Mouse (Mus musculus) spleen, adult 2 months (tissue): ENCODE measurements around the gene Vmn2r113. TPM values are rescaled to one million over a fixed set of nuclear protein-coding genes. Genes with fewer than 3 reads are reported as not detected.
"Not testable (repeated sequence)": the region's sequence is repeated elsewhere in the genome, so short reads cannot be mapped to it uniquely, and the experiment has no call there.

Experiments
- DNase-seq, 2 experiments: peaks; one replicate each; pipeline versions ENCODE4 v3.0.0 to v3.0.0-alpha.2; 2012 to 2021; ENCODE audit warnings: low spot score in 2 of 2, low read depth in 1 of 2
- H3K27ac ChIP-seq: fragments of 200-500 bp; 2 replicates; pipeline ENCODE4 v1.5.1; 2012; ENCODE audit warnings: low read length, inconsistent platforms; ENCODE audit not compliant: insufficient read depth
- H3K27me3 ChIP-seq: fragments of 200-500 bp; 2 replicates; pipeline ENCODE4 v1.6.1; 2012; ENCODE audit warnings: mild to moderate bottlenecking, moderate library complexity, low read length, inconsistent platforms; ENCODE audit not compliant: control insufficient read depth, insufficient read depth
- H3K36me3 ChIP-seq: fragments of 200-500 bp; 2 replicates; pipeline ENCODE4 v1.6.1; 2012; ENCODE audit warnings: mild to moderate bottlenecking, low read length, inconsistent platforms; ENCODE audit not compliant: control insufficient read depth, insufficient read depth
- H3K4me1 ChIP-seq: fragments of 200-500 bp; 2 replicates; pipeline ENCODE4 v1.6.1; 2011; ENCODE audit warnings: inconsistent platforms; ENCODE audit not compliant: control insufficient read depth, insufficient read depth, insufficient read length
- H3K4me3 ChIP-seq: fragments of 200-500 bp; 2 replicates; pipeline ENCODE4 v1.5.1; 2011; ENCODE audit warnings: mild to moderate bottlenecking, inconsistent platforms; ENCODE audit not compliant: insufficient read depth, insufficient read length; ENCODE audit errors: extremely low read depth
- WGBS: fragments of 180-500 bp; shearing (Covaris S2); methylation state at CpG from one replicate; pipeline ENCODE4 v1.1.7; 2018; 5-methylcytosine and 5-hydroxymethylcytosine counted together
- polyA plus RNA-seq: library from polyadenylated mRNA; depleted of rRNA; stranded (reverse); fragments of >200 nt; gene quantifications from 2 replicates; pipeline ENCODE4 v1.2.3, GENCODE M21; 2012; rRNA removed

The Vmn2r113 gene
- polyA plus RNA-seq, result not detected in 2 replicates

- WGBS, result no CpG with 5 or more reads among the region's 4 CpGs
- H3K4me1 ChIP-seq, H3K27ac ChIP-seq, H3K36me3 ChIP-seq, DNase-seq, H3K4me3 ChIP-seq, H3K27me3 ChIP-seq: not testable (repeated sequence)
These were observed at the start of gene Vmn2r113 for GRCm38 (mm10) chr17:22942684-22943083. Gene Vmn2r113, plus strand, starts transcription at chr17:22942984.

Other genes with a start within 250 kb of the Vmn2r113 start
- gene Zfp945, start 75.8 kb upstream of the Vmn2r113 start, polyA plus RNA-seq, result 1.3 and 1.4 TPM in 2 replicates
- gene Vmn2r-ps130, start 118.2 kb downstream of the Vmn2r113 start, polyA plus RNA-seq, result not detected in 2 replicates